Mouse (Mus musculus) neural tube, embryonic 15.5 days (tissue): ENCODE data around the gene Cd38. TPM values are rescaled to one million over a fixed set of nuclear protein-coding genes. Genes with fewer than 3 reads are reported as not detected.
"Not testable (repeated sequence)": the region's sequence is repeated elsewhere in the genome, so short reads cannot be mapped to it uniquely, and the experiment has no call there.

ENCODE experiments used
- ATAC-seq: fragments of 200-750 bp; cut with Nextera tagmentation; 2 replicates; pipeline ENCODE4 v1.8.0; 2017; ENCODE audit warnings: mild to moderate bottlenecking, moderate TSS enrichment, moderate library complexity; ENCODE audit not compliant: low FRiP score
- H3K27ac ChIP-seq: fragments of 300-500 bp; sonication (generic); replicated peaks from 2 replicates; pipeline ENCODE4 v1.5.1; 2015; ENCODE audit warnings: mild to moderate bottlenecking, inconsistent platforms
- H3K27me3 ChIP-seq: fragments of 300-500 bp; sonication (generic); replicated peaks from 2 replicates; pipeline ENCODE4 v1.6.1; 2015; ENCODE audit warnings: inconsistent platforms
- H3K36me3 ChIP-seq: fragments of 300-500 bp; sonication (generic); 2 replicates; pipeline ENCODE4 v1.6.1; 2015; ENCODE audit warnings: inconsistent platforms
- H3K4me1 ChIP-seq: fragments of 300-500 bp; sonication (generic); 2 replicates; pipeline ENCODE4 v1.6.1; 2015; ENCODE audit warnings: inconsistent platforms
- H3K4me2 ChIP-seq: fragments of 300-500 bp; sonication (generic); 2 replicates; pipeline ENCODE4 v1.6.1; 2015; ENCODE audit warnings: inconsistent platforms, mild to moderate bottlenecking, moderate library complexity
- H3K4me3 ChIP-seq: fragments of 300-500 bp; sonication (generic); replicated peaks from 2 replicates; pipeline ENCODE4 v1.5.1; 2015; ENCODE audit warnings: mild to moderate bottlenecking, inconsistent platforms
- H3K9ac ChIP-seq: fragments of 300-500 bp; sonication (generic); replicated peaks from 2 replicates; pipeline ENCODE4 v1.6.1; 2015; ENCODE audit warnings: mild to moderate bottlenecking, inconsistent platforms
- H3K9me3 ChIP-seq: fragments of 300-500 bp; sonication (generic); replicated peaks from 2 replicates; pipeline ENCODE4 v1.6.1; 2016; ENCODE audit warnings: inconsistent platforms
- WGBS: fragments of 180-500 bp; shearing (Covaris S2); methylation state at CpG from one replicate; pipeline ENCODE4 v1.1.7; 2015; ENCODE audit warnings: mixed read lengths; 5-methylcytosine and 5-hydroxymethylcytosine counted together
- polyA plus RNA-seq: library from polyadenylated mRNA; unstranded; fragments of >200 nt; fragmentation: Nextera tagmentation; extraction: Ambion mirVana; gene quantifications from 2 replicates; pipeline ENCODE4 v1.2.1, GENCODE M21; 2015

The Cd38 gene
- polyA plus RNA-seq, 1 experiment from 2014 or later, result 3.1 TPM

GRCm38 (mm10) chr5:43904685-43905084 lies 36.3 kb downstream of the Cd38 start:
- Histone ChIP-seq H3K4me1 (no peaks in the 10 kb centered on the region), H3K4me3 (no peak overlapping the region), H3K27ac (no peak overlapping the region), H3K9me3 (no peaks in the 10 kb centered on the region), H3K27me3 (no peaks in the 10 kb centered on the region), H3K4me2 (no peak overlapping the region), H3K36me3 (no peaks in the 10 kb centered on the region), H3K9ac (no peak overlapping the region)
- WGBS, result 92% methylated on average over 3 of the region's 3 CpGs
- ATAC-seq, result no peak

- Histone ChIP-seq H3K27me3 (no peaks in the 10 kb centered on the region), H3K4me1 (no peaks in the 10 kb centered on the region), H3K36me3 (no peaks in the 10 kb centered on the region), H3K9me3 (no peaks in the 10 kb centered on the region), H3K9ac (no peak overlapping the region), H3K27ac (no peak overlapping the region), H3K4me2 (no peak overlapping the region), H3K4me3 (no peak overlapping the region)
- 70% methylated on average over 9 of the region's 9 CpGs for WGBS
- no peak for ATAC-seq
Observed at GRCm38 (mm10) chr5:43909213-43909612, 40.9 kb downstream of the Cd38 start.

- WGBS, result 94% methylated on average over 6 of the region's 6 CpGs
- no peak for ATAC-seq
- H3K4me1 ChIP-seq, result no peaks in the 10 kb centered on the region
- H3K27me3 ChIP-seq, result no peaks in the 10 kb centered on the region
- no peaks in the 10 kb centered on the region for H3K9me3 ChIP-seq
- no peak overlapping the region for H3K4me3 ChIP-seq
- H3K36me3 ChIP-seq, result no peaks in the 10 kb centered on the region
- H3K27ac ChIP-seq, result no peak overlapping the region
- no peak overlapping the region for H3K9ac ChIP-seq
- H3K4me2 ChIP-seq, result no peak overlapping the region
Observed at GRCm38 (mm10) chr5:43910006-43910405, 41.7 kb downstream of the Cd38 start.

GRCm38 (mm10) chr5:43912844-43913243 lies 44.5 kb downstream of the Cd38 start, which contains the start of gene Gm7879:
Gene Gm7879 (plus strand): TSS chr5:43913144.
- H3K9ac ChIP-seq, ATAC-seq, H3K4me3 ChIP-seq, H3K4me1 ChIP-seq, H3K4me2 ChIP-seq, H3K9me3 ChIP-seq, H3K27ac ChIP-seq, H3K27me3 ChIP-seq, H3K36me3 ChIP-seq: not testable (repeated sequence)
- WGBS, result 89% methylated on average over 4 of the region's 4 CpGs

GRCm38 (mm10) chr5:43915261-43915886 lies 47.0 kb downstream of the Cd38 start:
- Histone ChIP-seq H3K27me3 (no peaks in the 10 kb centered on the region), H3K4me2 (no peak overlapping the region), H3K4me3 (no peak overlapping the region), H3K27ac (no peak overlapping the region), H3K9me3 (no peaks in the 10 kb centered on the region), H3K36me3 (no peaks in the 10 kb centered on the region), H3K9ac (no peak overlapping the region), H3K4me1 (no peaks in the 10 kb centered on the region)
- no peak for ATAC-seq
- 96% methylated on average over 4 of the region's 4 CpGs for WGBS

- Histone ChIP-seq H3K9ac (no peak overlapping the region), H3K4me1 (no peaks in the 10 kb centered on the region), H3K9me3 (no peaks in the 10 kb centered on the region), H3K27me3 (no peaks in the 10 kb centered on the region), H3K27ac (no peak overlapping the region), H3K36me3 (no peaks in the 10 kb centered on the region), H3K4me2 (no peak overlapping the region), H3K4me3 (no peak overlapping the region)
- no peak for ATAC-seq
- 90% methylated on average over 11 of the region's 11 CpGs for WGBS
Observed at GRCm38 (mm10) chr5:43921877-43922276, 53.5 kb downstream of the Cd38 start.

GRCm38 (mm10) chr5:43923933-43924332 lies 55.6 kb downstream of the Cd38 start:
- Histone ChIP-seq H3K9me3 (no peaks in the 10 kb centered on the region), H3K4me2 (no peak overlapping the region), H3K9ac (no peak overlapping the region), H3K27ac (no peak overlapping the region), H3K4me1 (no peaks in the 10 kb centered on the region), H3K4me3 (no peak overlapping the region), H3K27me3 (no peaks in the 10 kb centered on the region), H3K36me3 (no peaks in the 10 kb centered on the region)
- 37% methylated on average over 4 of the region's 4 CpGs for WGBS
- ATAC-seq, result no peak

- no peak for ATAC-seq
- H3K27ac ChIP-seq, result no peak overlapping the region
- no peaks in the 10 kb centered on the region for H3K9me3 ChIP-seq
Observed at GRCm38 (mm10) chr5:43927729-43928128, 59.4 kb downstream of the Cd38 start.

GRCm38 (mm10) chr5:43933269-43933668 lies 64.9 kb downstream of the Cd38 start:
- WGBS, result 61% methylated on average over 2 of the region's 2 CpGs
- no peaks in the 10 kb centered on the region for H3K4me1 ChIP-seq
- H3K27ac ChIP-seq, result no peak overlapping the region
- H3K4me3 ChIP-seq, result no peak overlapping the region
- H3K4me2 ChIP-seq, result no peak overlapping the region
- no peaks in the 10 kb centered on the region for H3K27me3 ChIP-seq
- H3K9me3 ChIP-seq, result no peaks in the 10 kb centered on the region
- H3K36me3 ChIP-seq, result no peaks in the 10 kb centered on the region
- ATAC-seq, result no peak
- H3K9ac ChIP-seq, result no peak overlapping the region

More at GRCm38 (mm10) chr5:43927729-43928128, 59.4 kb downstream of the Cd38 start:
- H3K4me1 ChIP-seq, result no peaks in the 10 kb centered on the region
- H3K9ac ChIP-seq, result no peak overlapping the region
- no peaks in the 10 kb centered on the region for H3K36me3 ChIP-seq
- no peak overlapping the region for H3K4me3 ChIP-seq
- H3K4me2 ChIP-seq, result no peak overlapping the region
- H3K27me3 ChIP-seq, result no peaks in the 10 kb centered on the region

- peak overlapping the region; percentile 82 for H3K4me2 ChIP-seq
- no peak overlapping the region for H3K27ac ChIP-seq
- no peaks in the 10 kb centered on the region for H3K36me3 ChIP-seq
- no peak overlapping the region for H3K9ac ChIP-seq
- H3K4me3 ChIP-seq, result peak overlapping the region; percentile 38
- 33% methylated on average over 9 of the region's 9 CpGs for WGBS
- no peaks in the 10 kb centered on the region for H3K9me3 ChIP-seq
- H3K4me1 ChIP-seq, result peaks cover 17% of the 10 kb centered on the region
- no peaks in the 10 kb centered on the region for H3K27me3 ChIP-seq
- ATAC-seq, result no peak
Observed at GRCm38 (mm10) chr5:43947330-43947977, 79.1 kb downstream of the Cd38 start.

- peaks cover 17% of the 10 kb centered on the region for H3K4me1 ChIP-seq
- H3K9ac ChIP-seq, result no peak overlapping the region
- no peak overlapping the region for H3K27ac ChIP-seq
- H3K4me3 ChIP-seq, result peak overlapping the region; percentile 38
- no peaks in the 10 kb centered on the region for H3K9me3 ChIP-seq
- peak overlapping the region; percentile 82 for H3K4me2 ChIP-seq
- H3K27me3 ChIP-seq, result no peaks in the 10 kb centered on the region
- ATAC-seq, result peak; percentile 84
- no peaks in the 10 kb centered on the region for H3K36me3 ChIP-seq
- 3% methylated on average over 27 of the region's 27 CpGs for WGBS
Observed at GRCm38 (mm10) chr5:43948111-43948743, 79.9 kb downstream of the Cd38 start.

- Histone ChIP-seq H3K4me1 (peaks cover 17% of the 10 kb centered on the region), H3K27ac (no peak overlapping the region), H3K9ac (no peak overlapping the region), H3K9me3 (no peaks in the 10 kb centered on the region), H3K27me3 (no peaks in the 10 kb centered on the region), H3K4me2 (peak overlapping the region; percentile 82), H3K36me3 (no peaks in the 10 kb centered on the region), H3K4me3 (0 out of 2 replicates have a peak overlapping the region, but pooled peaks have one; percentile 38)
- 4% methylated on average over 8 of the region's 8 CpGs for WGBS
- peak; percentile 40; the same call in 1 of the 2 replicates for ATAC-seq
Observed at GRCm38 (mm10) chr5:43948748-43949275, 80.5 kb downstream of the Cd38 start.
